10 mouse cellular contexts compared by ENCODE assay signal in genomic region chr7:131746752-131747151, GRCm38 (mm10).
DNase-seq lines count a peak whose midpoint lies in the region; ATAC-seq and TF ChIP-seq lines count a peak whose summit lies in the region.
"Had no signal": no experiment of that assay in that cellular context is flagged by ENCODE, and none has a peak within 500 bp of the region (broad histone marks: within the 10 kb centered on the region; RNA-seq: fewer than 3 reads in every experiment).

No protein-coding gene starts in this region.

- WGBS in cerebellum, adult 2 months = 10% methylated on average over 9 of the region's 9 CpGs

- DNase-seq in cerebellum, adult 9-10 months = peak; percentile 1
- DNase-seq in cerebellum, adult 2 months = no peak
- peak; percentile 15 to 27 for DNase-seq in left cerebral cortex, postnatal 14 days (ENCODE audit: low spot score in 2 of 2)
- DNase-seq in left cerebral cortex, postnatal 4 days = no peak
- peak; percentile 14 for DNase-seq in mesoderm, embryonic 11.5 days (ENCODE audit: low read depth, low spot score)
- DNase-seq in kidney, adult 11 months = no peak
- DNase-seq: cerebellum, adult 18-20 months had no signal

- TF ChIP-seq POLR2A in cerebellum, adult 2 months (IDR thresholded peaks at IDR 0.05; ENCODE audit: borderline replicate concordance, insufficient read depth, low read length) = no peak
- no peak for TF ChIP-seq POLR2A in cortical plate, adult 2 months (IDR thresholded peaks at IDR 0.05; ENCODE audit: extremely low read depth, insufficient read depth, low read length)

- H3K4me3 ChIP-seq in cerebellum, adult 2 months (replicated peaks; ENCODE audit: insufficient read depth, low read depth, low read length) = no peak overlapping the region
- H3K4me3 ChIP-seq in cortical plate, adult 2 months (ENCODE audit: insufficient read depth, low read length) = no peak overlapping the region
- H3K4me3 ChIP-seq: liver, embryonic 15.5 days had no signal

- no peak for ATAC-seq in megakaryocyte, adult 5-6 weeks (ENCODE audit: poor library complexity, severe bottlenecking)

- H3K27me3 ChIP-seq in cerebellum, adult 2 months (ENCODE audit: control insufficient read depth, insufficient read depth, low read length) = no peaks in the 10 kb centered on the region
- H3K27me3 ChIP-seq: liver, embryonic 15.5 days had no signal

- H3K4me1 ChIP-seq in cerebellum, adult 2 months (ENCODE audit: control insufficient read depth, insufficient read depth, low read length) = no peaks in the 10 kb centered on the region
- H3K4me1 ChIP-seq in cortical plate, adult 2 months (ENCODE audit: control insufficient read depth, insufficient read depth, low read length) = no peaks in the 10 kb centered on the region
- H3K4me1 ChIP-seq: liver, embryonic 15.5 days had no signal

- intact Hi-C loops in left cerebral cortex, postnatal 14 days (cut with DNase I) = loop anchor here (10.0 kb wide), 3 partner anchors 172 to 302 kb away; partner anchors contain the start of genes Hmx2 and Hmx3
- intact Hi-C loops in left cerebral cortex, postnatal 4 days (cut with DNase I) = loop anchor here (5.0 to 10.0 kb wide), 2 partner anchors 184 to 202 kb away; partner anchors contain the start of genes Bub3, Hmx2 and Hmx3

- TF ChIP-seq CTCF in cerebellum, adult 2 months (IDR thresholded peaks at IDR 0.05; ENCODE audit: borderline replicate concordance, insufficient read depth, low read depth, low read length) = no peak
- peak; percentile 48 for TF ChIP-seq CTCF in cortical plate, adult 2 months (IDR thresholded peaks at IDR 0.05; ENCODE audit: extremely low read depth, insufficient read depth, low read length)

- no peak overlapping the region for H3K27ac ChIP-seq in cerebellum, adult 2 months (ENCODE audit: insufficient read depth, low read length)
- no peak overlapping the region for H3K27ac ChIP-seq in cortical plate, adult 2 months (ENCODE audit: insufficient read depth, low read length)
- H3K27ac ChIP-seq: liver, embryonic 15.5 days had no signal

Comparison
In these comparisons a context has a peak if more than half of its experiments do, and no peak if none do; other contexts are left out.
1. DNase-seq: peak in cerebellum, adult 9-10 months (single experiment), left cerebral cortex, postnatal 14 days (2 of 2) and mesoderm, embryonic 11.5 days (single experiment); none in cerebellum, adult 2 months (0 of 2), left cerebral cortex, postnatal 4 days (single experiment) and kidney, adult 11 months (single experiment).